Mouse (Mus musculus) neural tube, embryonic 12.5 days (tissue): ENCODE data around the gene Gm9903. TPM values are rescaled to one million over a fixed set of nuclear protein-coding genes. Genes with fewer than 3 reads are reported as not detected.
A peak's percentile ranks its signal among the peaks of the same experiment; 100 is the strongest.

Experiments
- ATAC-seq: fragments of 200-750 bp; cut with Nextera tagmentation; 2 replicates; pipeline ENCODE4 v1.8.0; 2017; ENCODE audit warnings: low read depth, mild to moderate bottlenecking, moderate TSS enrichment, moderate library complexity; ENCODE audit not compliant: low FRiP score
- H3K27ac ChIP-seq: fragments of 300-500 bp; sonication (generic); 2 replicates; pipeline ENCODE4 v1.5.1; 2016
- H3K27me3 ChIP-seq: fragments of 300-500 bp; sonication (generic); replicated peaks from 2 replicates; pipeline ENCODE4 v1.6.1; 2016; ENCODE audit warnings: mild to moderate bottlenecking
- H3K36me3 ChIP-seq: fragments of 300-500 bp; sonication (generic); 2 replicates; pipeline ENCODE4 v1.6.1; 2016; ENCODE audit warnings: mild to moderate bottlenecking
- H3K4me1 ChIP-seq: fragments of 300-500 bp; sonication (generic); 2 replicates; pipeline ENCODE4 v1.6.1; 2016
- H3K4me2 ChIP-seq: fragments of 300-500 bp; sonication (generic); replicated peaks from 2 replicates; pipeline ENCODE4 v1.6.1; 2016; ENCODE audit warnings: mild to moderate bottlenecking
- H3K4me3 ChIP-seq: fragments of 300-500 bp; sonication (generic); 2 replicates; pipeline ENCODE4 v1.5.1; 2016
- H3K9ac ChIP-seq: fragments of 300-500 bp; sonication (generic); 2 replicates; pipeline ENCODE4 v1.6.1; 2016; ENCODE audit warnings: mild to moderate bottlenecking
- H3K9me3 ChIP-seq: fragments of 300-500 bp; sonication (generic); 2 replicates; pipeline ENCODE4 v1.6.1; 2016; ENCODE audit warnings: mild to moderate bottlenecking
- WGBS: fragments of 180-500 bp; shearing (Covaris S2); methylation state at CpG from one replicate; pipeline ENCODE4 v1.1.7; 2016; 5-methylcytosine and 5-hydroxymethylcytosine counted together
- polyA plus RNA-seq: library from polyadenylated mRNA; unstranded; fragments of >200 nt; fragmentation: Nextera tagmentation; extraction: Ambion mirVana; gene quantifications from 2 replicates; pipeline ENCODE4 v1.2.1, GENCODE M21; 2016

The Gm9903 gene
- 0.49 and 0.61 TPM in 2 replicates for polyA plus RNA-seq

DNA sequence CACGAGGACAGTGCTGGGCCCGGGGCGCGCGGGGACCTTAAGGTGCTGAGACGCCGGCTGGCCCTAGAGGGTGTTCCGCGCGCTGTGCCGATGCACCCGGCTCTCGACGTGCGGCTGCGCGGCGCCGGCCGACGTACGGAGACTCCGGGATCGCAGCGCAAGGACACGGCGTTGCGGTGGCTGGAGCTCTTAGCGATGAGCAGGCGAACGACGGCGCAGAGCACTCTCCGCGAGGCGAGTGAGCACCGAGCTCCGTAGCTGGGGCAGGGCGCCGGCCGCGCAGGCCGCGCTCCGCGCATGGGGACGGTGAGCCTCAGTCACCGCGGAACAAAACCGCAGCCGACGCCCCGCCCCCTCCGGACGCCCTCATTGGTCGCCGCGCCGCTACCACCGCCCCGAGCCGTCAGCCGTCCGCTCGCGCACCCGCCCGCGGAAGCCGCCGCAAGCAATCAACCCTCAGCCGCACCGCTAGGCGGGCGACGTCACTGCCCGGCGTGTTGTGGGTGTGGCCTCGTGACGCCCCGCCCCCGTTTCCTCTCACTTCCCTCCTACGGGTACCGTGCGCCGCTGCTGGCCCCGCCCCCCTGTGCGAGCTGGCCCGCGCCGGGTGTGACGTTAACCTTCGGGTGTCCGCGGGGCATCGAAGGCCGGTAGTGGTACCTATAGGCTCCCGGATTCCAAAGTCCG, at the start of gene Gm9903, which contains the start of gene Fam53a:
Gene Gm9903, plus strand, starts transcription at position 625 of the 687 bp plus-strand sequence.
Gene Fam53a, minus strand, starts transcription at position 335 of the 687 bp plus-strand sequence.
- WGBS, result under 1% methylated on average over 99 of the region's 99 CpGs
- Histone ChIP-seq H3K4me3 (peak within 1 kb of the TSS; percentile 74), H3K4me2 (peak within 1 kb of the TSS; percentile 81), H3K4me1 (peaks cover 19% of the 10 kb centered on the region), H3K36me3 (no peaks in the 10 kb centered on the region), H3K9me3 (no peaks in the 10 kb centered on the region), H3K27ac (peak within 1 kb of the TSS; percentile 82), H3K9ac (peak within 1 kb of the TSS; percentile 61), H3K27me3 (no peaks in the 10 kb centered on the region)
- ATAC-seq, result peak; percentile 96

DNA sequence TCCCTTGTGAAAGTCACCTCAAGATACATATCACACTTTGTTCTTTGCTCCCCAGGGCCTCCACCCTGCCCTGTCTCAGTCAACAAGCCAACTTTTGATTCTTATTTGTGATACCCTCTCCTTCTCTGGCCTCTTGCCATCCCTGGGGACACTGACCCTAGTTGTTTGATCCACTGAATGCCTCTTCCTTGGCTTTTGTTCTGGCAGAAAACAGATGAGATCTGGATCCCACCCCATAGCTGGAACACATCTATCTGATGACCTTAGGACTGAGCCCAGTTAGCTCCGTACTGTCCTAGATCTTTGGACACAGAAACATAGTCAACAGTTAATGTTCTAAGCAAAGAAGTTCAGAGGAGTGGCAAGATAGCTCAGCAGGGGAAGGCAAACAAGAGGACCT, 49.4 kb upstream of the Gm9903 start:
- no peak overlapping the region for H3K27ac ChIP-seq
- H3K4me2 ChIP-seq, result no peak overlapping the region
- no peaks in the 10 kb centered on the region for H3K4me1 ChIP-seq
- H3K4me3 ChIP-seq, result no peak overlapping the region
- H3K9me3 ChIP-seq, result no peaks in the 10 kb centered on the region
- WGBS, result 83% methylated on average over 1 of the region's 1 CpGs
- no peak for ATAC-seq
- H3K27me3 ChIP-seq, result no peaks in the 10 kb centered on the region
- H3K9ac ChIP-seq, result no peak overlapping the region
- H3K36me3 ChIP-seq, result no peaks in the 10 kb centered on the region

DNA sequence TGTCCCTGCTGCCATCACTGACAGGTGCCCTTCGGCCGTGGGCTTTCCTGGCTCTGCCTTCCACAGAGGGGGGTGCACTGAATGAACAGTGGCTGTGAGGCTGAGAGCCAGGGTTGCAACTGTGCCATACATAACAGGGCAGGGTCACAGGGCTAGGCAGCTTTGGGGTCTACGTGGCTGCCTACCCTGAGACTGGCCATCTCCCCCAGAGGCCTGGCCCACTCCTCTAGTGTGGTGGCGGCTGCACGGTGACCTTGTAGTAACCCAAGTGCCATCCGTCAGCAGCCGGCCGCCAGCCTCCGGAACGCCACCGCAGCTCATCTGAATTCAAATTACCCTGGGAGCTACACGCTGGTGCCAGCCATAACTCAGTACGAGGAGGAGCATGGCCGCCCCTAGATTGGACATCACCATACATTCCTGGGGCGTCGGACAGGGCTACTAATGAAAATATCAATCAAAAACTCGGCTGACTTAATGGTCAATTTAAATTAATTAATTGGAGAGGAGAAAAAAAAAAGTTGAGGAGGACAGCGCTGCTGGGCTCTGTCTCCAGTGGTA, 42.1 kb upstream of the Gm9903 start:
- H3K27ac ChIP-seq, result no peak overlapping the region
- 41% methylated on average over 18 of the region's 18 CpGs for WGBS
- ATAC-seq, result peak; percentile 46; the same call in 1 of the 2 replicates

DNA sequence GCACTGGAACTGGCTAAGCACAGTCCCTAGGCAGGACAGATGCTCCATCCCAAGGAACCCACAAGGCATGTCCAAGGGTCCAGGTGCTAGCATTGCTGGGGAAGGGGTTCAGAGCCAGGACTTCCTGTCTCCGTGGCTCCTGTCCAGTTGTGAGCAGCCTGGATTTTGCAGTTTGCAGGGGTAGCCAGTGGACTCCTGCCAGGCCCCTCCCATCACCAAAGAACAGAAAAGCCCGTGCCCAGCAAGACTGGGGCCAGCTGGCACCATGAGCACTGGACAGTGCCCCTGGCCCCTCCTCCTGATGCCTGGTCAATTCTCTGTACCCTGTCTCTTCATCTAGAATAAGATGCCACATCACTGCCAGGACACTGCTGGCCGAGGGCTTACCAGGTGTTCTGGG, 41.7 kb upstream of the Gm9903 start:
- Histone ChIP-seq H3K27me3 (no peaks in the 10 kb centered on the region), H3K27ac (no peak overlapping the region), H3K4me3 (no peak overlapping the region), H3K4me2 (no peak overlapping the region), H3K36me3 (no peaks in the 10 kb centered on the region), H3K9ac (no peak overlapping the region), H3K4me1 (peaks cover 10% of the 10 kb centered on the region; the same call in 1 of the 2 replicates), H3K9me3 (no peaks in the 10 kb centered on the region)
- 82% methylated on average over 3 of the region's 3 CpGs for WGBS
- ATAC-seq, result 0 out of 2 replicates have a peak, but pooled peaks have one; percentile 26

More for the DNA sequence above, 42.1 kb upstream of the Gm9903 start:
- Histone ChIP-seq H3K9ac (no peak overlapping the region), H3K9me3 (no peaks in the 10 kb centered on the region), H3K4me2 (no peak overlapping the region), H3K4me3 (no peak overlapping the region), H3K27me3 (no peaks in the 10 kb centered on the region), H3K4me1 (peaks cover 10% of the 10 kb centered on the region; the same call in 1 of the 2 replicates), H3K36me3 (no peaks in the 10 kb centered on the region)

DNA sequence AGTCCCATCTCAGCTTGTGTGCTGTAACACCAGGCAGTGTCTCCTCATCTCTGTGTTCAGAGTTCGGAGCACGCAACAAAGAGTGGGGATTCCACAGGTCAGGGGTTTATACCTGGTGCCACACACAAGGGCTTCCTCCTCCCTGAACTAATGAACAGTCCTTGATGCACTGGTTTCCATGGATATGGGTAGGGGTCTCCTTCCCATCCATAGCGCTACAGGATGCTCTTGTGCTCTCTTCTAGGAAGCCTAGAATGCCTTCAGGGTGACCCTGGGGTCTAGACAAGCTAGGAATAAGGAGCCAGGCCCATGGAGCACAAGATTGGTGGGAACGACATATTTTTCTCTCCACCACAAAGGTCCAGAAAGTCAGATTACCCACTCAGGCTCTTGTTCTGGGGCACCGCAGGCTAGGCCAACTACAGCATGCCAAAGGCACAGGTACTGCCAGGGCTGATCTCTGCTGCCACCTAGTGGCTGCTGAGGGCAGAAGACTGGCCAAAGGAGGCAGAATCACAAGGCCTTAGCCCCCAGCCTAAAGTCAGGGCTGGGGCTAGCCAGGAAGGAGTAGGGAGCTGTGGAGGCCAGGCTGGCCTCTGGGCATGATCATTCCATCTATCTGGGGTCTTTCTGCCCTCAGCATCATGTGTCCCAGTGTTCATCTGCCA, 40.4 kb upstream of the Gm9903 start:
- peak; percentile 66; the same call in 1 of the 2 replicates for ATAC-seq
- Histone ChIP-seq H3K27me3 (no peaks in the 10 kb centered on the region), H3K4me1 (peaks cover 10% of the 10 kb centered on the region; the same call in 1 of the 2 replicates), H3K4me3 (no peak overlapping the region), H3K9ac (no peak overlapping the region), H3K27ac (no peak overlapping the region), H3K9me3 (no peaks in the 10 kb centered on the region), H3K4me2 (no peak overlapping the region), H3K36me3 (no peaks in the 10 kb centered on the region)
- 66% methylated on average over 5 of the region's 5 CpGs for WGBS

DNA sequence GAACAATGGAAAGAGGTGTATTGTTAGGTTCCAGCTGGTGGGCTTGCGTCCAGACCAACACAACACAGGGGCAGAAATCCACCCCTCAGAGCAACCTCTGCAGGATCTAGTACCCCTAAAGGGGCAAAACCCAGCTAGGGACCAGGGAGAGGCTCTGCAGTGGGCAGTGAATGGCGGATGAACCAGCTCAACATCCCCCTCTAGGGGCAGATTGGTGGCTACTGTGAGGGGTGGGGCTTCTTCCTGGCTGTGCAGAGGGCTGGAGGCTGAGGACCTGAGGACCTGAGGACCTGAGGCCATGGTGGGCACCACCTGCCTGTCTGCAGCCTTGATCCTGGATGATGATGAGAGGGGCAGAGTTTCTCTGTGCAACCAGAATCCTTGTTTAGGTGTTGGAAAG, 36.1 kb upstream of the Gm9903 start:
- no peaks in the 10 kb centered on the region for H3K36me3 ChIP-seq
- H3K27me3 ChIP-seq, result no peaks in the 10 kb centered on the region
- 46% methylated on average over 2 of the region's 2 CpGs for whole genome bisulfite sequencing
- no peak overlapping the region for H3K4me3 ChIP-seq
- no peak overlapping the region for H3K4me2 ChIP-seq
- no peaks in the 10 kb centered on the region for H3K9me3 ChIP-seq
- H3K9ac ChIP-seq, result no peak overlapping the region
- ATAC-seq, result no peak
- no peak overlapping the region for H3K27ac ChIP-seq
- H3K4me1 ChIP-seq, result no peaks in the 10 kb centered on the region

DNA sequence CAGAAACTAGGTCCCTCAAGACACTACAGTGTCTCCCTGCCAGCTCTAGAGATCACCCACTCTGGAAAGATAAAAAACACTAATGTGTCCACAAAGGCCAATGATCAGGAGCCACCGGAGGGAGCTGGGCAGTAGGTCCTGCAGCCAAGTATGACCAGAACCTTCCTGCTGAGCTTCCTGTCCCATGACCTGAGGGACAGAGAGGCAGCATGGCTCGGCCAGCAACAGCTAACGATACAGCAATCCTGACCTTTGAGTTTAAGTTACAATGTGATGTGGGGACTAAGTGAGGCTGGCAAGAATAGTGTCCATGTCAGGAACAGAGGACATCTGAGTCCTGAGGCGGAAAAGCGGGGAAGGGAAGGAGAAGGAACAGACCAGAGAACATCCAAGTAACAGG, 24.4 kb upstream of the Gm9903 start:
- ATAC-seq, result no peak

DNA sequence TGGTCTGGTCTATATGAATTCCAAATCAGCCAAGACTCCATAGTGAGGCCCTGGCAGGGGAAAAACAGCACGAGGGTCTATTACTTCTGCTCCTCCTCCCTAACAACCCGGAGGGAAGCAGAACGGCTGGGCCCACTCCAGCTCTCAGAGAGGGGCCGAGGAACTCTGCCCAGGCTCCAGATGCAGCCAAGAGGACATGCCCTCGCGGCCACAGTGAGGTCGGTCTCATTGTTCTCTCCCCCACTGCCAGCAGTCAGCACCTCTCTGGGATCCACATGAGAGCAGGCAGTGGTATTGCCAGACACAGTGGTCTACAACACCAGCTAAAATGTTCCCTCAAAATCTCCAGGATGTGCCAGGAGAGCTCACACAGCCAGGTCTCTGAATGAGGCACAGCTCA, 23.1 kb upstream of the Gm9903 start:
- H3K4me3 ChIP-seq, result no peak overlapping the region
- WGBS, result 73% methylated on average over 7 of the region's 7 CpGs
- H3K4me2 ChIP-seq, result no peak overlapping the region
- no peaks in the 10 kb centered on the region for H3K27me3 ChIP-seq
- no peaks in the 10 kb centered on the region for H3K9me3 ChIP-seq
- no peaks in the 10 kb centered on the region for H3K4me1 ChIP-seq
- H3K27ac ChIP-seq, result no peak overlapping the region
- ATAC-seq, result no peak
- H3K36me3 ChIP-seq, result peaks cover 47% of the 10 kb centered on the region
- no peak overlapping the region for H3K9ac ChIP-seq

More for the DNA sequence above, 24.4 kb upstream of the Gm9903 start:
- Histone ChIP-seq H3K9ac (no peak overlapping the region), H3K9me3 (no peaks in the 10 kb centered on the region), H3K27ac (no peak overlapping the region), H3K4me2 (no peak overlapping the region), H3K36me3 (peaks cover 51% of the 10 kb centered on the region), H3K4me1 (no peaks in the 10 kb centered on the region), H3K4me3 (no peak overlapping the region), H3K27me3 (no peaks in the 10 kb centered on the region)
- WGBS, result 91% methylated on average over 5 of the region's 5 CpGs

DNA sequence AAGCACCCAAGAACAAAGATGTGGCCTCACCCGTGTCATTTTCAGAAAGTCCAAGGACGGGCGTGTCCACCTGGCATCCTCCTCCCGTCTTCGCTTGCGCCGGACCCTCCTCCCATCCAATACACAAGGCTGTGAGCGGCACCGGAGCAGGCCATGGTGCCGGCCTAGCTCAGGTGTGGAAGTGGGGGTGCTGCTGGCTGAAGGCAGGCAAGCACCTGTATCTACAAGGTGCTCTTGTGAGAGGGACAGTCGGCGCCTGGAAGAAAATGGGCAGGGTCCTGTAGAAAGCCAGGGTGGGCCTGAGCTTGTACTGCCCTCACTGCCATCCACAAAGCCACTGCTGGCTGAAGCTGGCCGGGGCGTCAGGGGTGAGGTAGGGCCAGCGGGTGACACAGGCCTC, 22.3 kb upstream of the Gm9903 start:
- Histone ChIP-seq H3K4me3 (no peak overlapping the region), H3K36me3 (peaks cover 54% of the 10 kb centered on the region), H3K9ac (no peak overlapping the region), H3K4me1 (no peaks in the 10 kb centered on the region), H3K27ac (no peak overlapping the region), H3K27me3 (no peaks in the 10 kb centered on the region), H3K4me2 (no peak overlapping the region), H3K9me3 (no peaks in the 10 kb centered on the region)
- ATAC-seq, result no peak
- 95% methylated on average over 15 of the region's 15 CpGs for WGBS

DNA sequence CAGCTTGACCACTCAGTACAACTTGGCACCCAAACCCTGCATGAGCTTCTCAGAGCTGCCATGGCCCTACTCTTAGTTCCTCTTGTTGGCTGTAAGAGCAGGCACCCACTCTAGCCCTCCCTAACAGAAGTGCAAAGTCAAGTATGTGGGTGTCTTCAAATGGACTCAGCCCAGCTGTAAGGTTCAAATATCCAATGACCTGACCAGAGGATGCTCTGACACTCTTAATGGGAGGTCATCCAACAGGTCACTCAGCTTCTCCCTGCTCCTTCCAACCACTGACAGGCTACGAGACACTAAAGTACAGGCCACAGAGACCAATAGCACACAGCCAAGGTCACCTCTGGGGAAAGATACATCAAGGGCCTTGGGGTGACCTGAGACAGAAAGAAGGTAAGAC, 20.5 kb upstream of the Gm9903 start:
- Histone ChIP-seq H3K27ac (no peak overlapping the region), H3K36me3 (peaks cover 59% of the 10 kb centered on the region), H3K9ac (no peak overlapping the region), H3K27me3 (no peaks in the 10 kb centered on the region), H3K4me1 (no peaks in the 10 kb centered on the region), H3K9me3 (no peaks in the 10 kb centered on the region), H3K4me3 (no peak overlapping the region), H3K4me2 (no peak overlapping the region)
- ATAC-seq, result no peak
- 91% methylated on average over 1 of the region's 1 CpGs for WGBS

DNA sequence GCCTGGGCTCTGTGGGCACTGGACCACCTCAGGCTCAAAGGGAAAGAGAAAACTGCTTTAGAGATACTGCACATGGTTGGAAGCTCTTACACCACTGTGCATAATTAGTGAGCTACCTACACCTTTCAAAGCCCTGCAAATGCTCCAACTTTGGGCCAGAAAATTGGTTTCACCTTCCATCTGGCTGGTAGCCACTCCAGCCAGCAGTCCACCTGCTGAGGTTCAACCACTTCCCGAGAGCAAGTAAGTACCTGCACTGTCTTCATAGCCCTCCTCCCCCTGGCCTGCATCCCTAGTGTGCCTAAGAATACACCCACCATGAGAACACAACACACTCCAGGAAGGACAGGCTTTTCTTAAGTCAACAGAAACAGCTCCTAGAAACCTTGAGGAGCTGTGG, 17.9 kb upstream of the Gm9903 start:
- H3K27ac ChIP-seq, result no peak overlapping the region
- H3K4me1 ChIP-seq, result no peaks in the 10 kb centered on the region
- 90% methylated on average over 1 of the region's 1 CpGs for whole genome bisulfite sequencing
- ATAC-seq, result no peak
- H3K4me2 ChIP-seq, result no peak overlapping the region
- H3K36me3 ChIP-seq, result peaks cover 46% of the 10 kb centered on the region
- no peak overlapping the region for H3K9ac ChIP-seq
- H3K27me3 ChIP-seq, result no peaks in the 10 kb centered on the region
- H3K9me3 ChIP-seq, result no peaks in the 10 kb centered on the region
- no peak overlapping the region for H3K4me3 ChIP-seq

DNA sequence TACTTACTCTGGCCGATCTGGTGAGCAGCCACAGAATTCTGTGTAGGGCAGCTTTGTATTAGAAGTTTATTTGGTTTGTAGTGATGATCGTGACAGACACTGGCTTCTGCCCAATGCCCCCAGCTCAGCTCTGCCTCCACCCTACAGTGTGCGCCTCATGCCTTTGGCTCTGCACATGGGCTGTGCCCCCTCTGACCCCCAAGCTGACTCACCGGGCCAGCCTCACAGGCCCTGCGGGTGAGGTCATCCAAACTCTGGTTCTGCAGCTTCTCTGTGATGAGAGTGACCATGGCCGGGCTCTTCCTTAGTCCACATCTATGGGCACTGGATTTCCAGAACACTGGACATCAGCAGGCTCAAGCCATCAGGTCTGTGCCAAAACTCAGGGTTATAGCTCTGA, 15.3 kb upstream of the Gm9903 start:
- Histone ChIP-seq H3K4me2 (no peak overlapping the region), H3K27me3 (no peaks in the 10 kb centered on the region), H3K4me1 (no peaks in the 10 kb centered on the region), H3K27ac (no peak overlapping the region), H3K4me3 (no peak overlapping the region), H3K9me3 (no peaks in the 10 kb centered on the region), H3K9ac (no peak overlapping the region), H3K36me3 (peaks cover 23% of the 10 kb centered on the region; the same call in 1 of the 2 replicates)
- 94% methylated on average over 6 of the region's 6 CpGs for WGBS
- no peak for ATAC-seq
